Mouse (Mus musculus): ENCODE results near the gene Sapcd2. TPM values are rescaled to one million over a fixed set of nuclear protein-coding genes. Genes with fewer than 3 reads are reported as not detected.
"Not testable (repeated sequence)": the region's sequence is repeated elsewhere in the genome, so short reads cannot be mapped to it uniquely, and the experiment has no call there.

The Sapcd2 gene
- polyA plus RNA-seq, 1 experiment from 2014 or later = 34.6 TPM

DNA sequence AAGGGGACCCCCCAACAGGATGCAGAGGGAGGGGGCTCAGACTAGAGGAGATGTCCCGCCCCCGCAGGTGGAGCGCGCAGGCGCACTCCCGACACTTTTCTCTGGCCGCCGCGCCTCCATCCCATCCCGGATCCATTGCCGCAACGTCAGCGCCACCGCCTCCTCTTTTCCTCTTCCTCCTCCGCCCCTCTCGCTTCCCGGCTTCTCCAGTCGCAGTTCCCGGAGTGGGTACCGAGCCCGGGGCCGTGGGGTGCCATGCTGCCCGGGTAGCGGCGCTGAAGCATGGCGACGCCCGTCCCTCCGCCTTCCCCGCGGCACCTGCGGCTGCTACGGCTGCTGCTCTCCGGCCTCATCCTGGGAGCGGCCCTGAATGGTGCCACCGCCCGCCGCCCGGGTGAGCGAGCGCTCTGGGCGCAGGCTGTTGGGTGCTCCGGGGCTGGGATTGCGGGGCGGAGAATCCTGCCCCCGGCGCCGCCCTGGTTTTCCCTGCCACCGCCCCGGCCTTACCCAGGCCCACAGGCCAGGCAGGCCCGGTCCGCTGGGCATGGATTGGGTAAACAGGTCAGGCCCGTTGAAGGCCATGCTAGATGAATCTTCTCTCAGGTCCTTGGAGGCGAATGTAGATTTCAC lies 31.0 kb downstream of the Sapcd2 start:
- Histone ChIP-seq H3K27me3 (replicated peaks) (peaks cover 100% of the 10 kb centered on the region), H3K9ac (no peak overlapping the region), H3K4me2 (peak overlapping the region; percentile 53), H3K4me1 (peaks cover 15% of the 10 kb centered on the region), H3K36me3 (no peaks in the 10 kb centered on the region), H3K27ac (no peak overlapping the region), H3K9me3 (replicated peaks) (no peaks in the 10 kb centered on the region), H3K4me3 (peak overlapping the region; percentile 44)
- WGBS (ENCODE audit: insufficient replicate concordance) = 5% methylated on average over 49 of the region's 54 CpGs
- no peak for ATAC-seq

GRCm38 (mm10) chr2:25403994-25404393 lies 31.9 kb downstream of the Sapcd2 start:
- no peak for ATAC-seq
- Histone ChIP-seq H3K36me3 (no peaks in the 10 kb centered on the region), H3K4me2 (no peak overlapping the region), H3K9me3 (replicated peaks) (no peaks in the 10 kb centered on the region), H3K4me1 (peaks cover 15% of the 10 kb centered on the region), H3K9ac (no peak overlapping the region), H3K4me3 (no peak overlapping the region), H3K27me3 (replicated peaks) (peaks cover 98% of the 10 kb centered on the region), H3K27ac (no peak overlapping the region)
- WGBS (ENCODE audit: insufficient replicate concordance) = 67% methylated on average over 4 of the region's 4 CpGs

GRCm38 (mm10) chr2:25408908-25409307 lies 36.8 kb downstream of the Sapcd2 start:
- H3K27me3 ChIP-seq (replicated peaks) = peaks cover 58% of the 10 kb centered on the region
- H3K4me3 ChIP-seq = no peak overlapping the region
- H3K4me1 ChIP-seq = no peaks in the 10 kb centered on the region
- ATAC-seq = no peak
- no peaks in the 10 kb centered on the region for H3K36me3 ChIP-seq
- no peaks in the 10 kb centered on the region for H3K9me3 ChIP-seq (replicated peaks)
- no peak overlapping the region for H3K4me2 ChIP-seq
- no peak overlapping the region for H3K27ac ChIP-seq
- WGBS (ENCODE audit: insufficient replicate concordance) = 74% methylated on average over 10 of the region's 10 CpGs
- H3K9ac ChIP-seq = no peak overlapping the region

GRCm38 (mm10) chr2:25413436-25413835 lies 41.3 kb downstream of the Sapcd2 start:
- H3K27me3 ChIP-seq (replicated peaks) = peaks cover 32% of the 10 kb centered on the region
- H3K4me2 ChIP-seq; H3K36me3 ChIP-seq; ATAC-seq; H3K9ac ChIP-seq; H3K4me1 ChIP-seq; H3K27ac ChIP-seq; H3K9me3 ChIP-seq (replicated peaks); H3K4me3 ChIP-seq: not testable (repeated sequence)

GRCm38 (mm10) chr2:25417426-25417825 lies 45.3 kb downstream of the Sapcd2 start:
- WGBS (ENCODE audit: insufficient replicate concordance) = 32% methylated on average over 3 of the region's 3 CpGs
- no peaks in the 10 kb centered on the region for H3K36me3 ChIP-seq
- ATAC-seq = no peak

GRCm38 (mm10) chr2:25421896-25422295 lies 49.8 kb downstream of the Sapcd2 start:
- H3K4me1 ChIP-seq = peaks cover 19% of the 10 kb centered on the region
- 17% methylated on average over 3 of the region's 3 CpGs for WGBS (ENCODE audit: insufficient replicate concordance)
- peaks cover 50% of the 10 kb centered on the region for H3K27me3 ChIP-seq (replicated peaks)
- H3K9ac ChIP-seq = no peak overlapping the region
- H3K9me3 ChIP-seq (replicated peaks) = no peaks in the 10 kb centered on the region
- no peak; the same call in 1 of the 2 replicates for ATAC-seq
- no peak overlapping the region for H3K27ac ChIP-seq
- H3K4me3 ChIP-seq = no peak overlapping the region
- no peak overlapping the region for H3K4me2 ChIP-seq
- no peaks in the 10 kb centered on the region for H3K36me3 ChIP-seq

More at GRCm38 (mm10) chr2:25417426-25417825, 45.3 kb downstream of the Sapcd2 start:
- Histone ChIP-seq H3K9ac (no peak overlapping the region), H3K4me1 (0 out of 2 replicates have a peak, but pooled peaks cover 2% of the 10 kb centered on the region), H3K4me3 (no peak overlapping the region), H3K27ac (no peak overlapping the region), H3K27me3 (replicated peaks) (peaks cover 23% of the 10 kb centered on the region), H3K4me2 (no peak overlapping the region), H3K9me3 (replicated peaks) (no peaks in the 10 kb centered on the region)

- Histone ChIP-seq H3K4me3 (no peak within 1 kb of the TSS), H3K27ac (no peak within 1 kb of the TSS), H3K4me1 (peaks cover 20% of the 10 kb centered on the region), H3K9ac (no peak within 1 kb of the TSS), H3K9me3 (replicated peaks) (no peaks in the 10 kb centered on the region), H3K4me2 (no peak within 1 kb of the TSS), H3K36me3 (no peaks in the 10 kb centered on the region), H3K27me3 (replicated peaks) (peaks cover 50% of the 10 kb centered on the region)
- 39% methylated on average over 17 of the region's 17 CpGs for WGBS (ENCODE audit: insufficient replicate concordance)
- no peak for ATAC-seq
Observed at GRCm38 (mm10) chr2:25422587-25423410, 50.7 kb downstream of the Sapcd2 start, which contains the start of gene Fut7. Gene Fut7 (plus strand): TSS chr2:25423267.

DNA sequence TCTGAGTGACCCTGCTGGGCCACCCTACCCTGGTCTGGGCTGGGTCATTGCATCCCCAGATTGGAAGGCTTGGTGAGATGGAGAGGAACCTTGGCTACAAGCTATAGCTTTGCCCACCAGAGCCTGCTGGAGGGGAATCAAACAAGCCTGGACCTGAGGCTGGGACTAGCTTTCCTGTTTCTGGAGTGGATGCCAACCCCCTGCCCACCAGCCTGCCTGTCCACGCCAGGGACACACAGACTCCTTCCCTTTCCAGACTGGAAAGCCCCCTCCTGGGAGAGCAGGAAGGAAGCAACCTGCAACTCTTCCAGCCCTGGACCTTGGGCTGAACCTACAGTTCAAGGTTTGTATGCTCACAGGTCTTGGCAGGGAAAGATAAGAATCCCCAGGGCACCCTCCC lies 51.5 kb downstream of the Sapcd2 start:
- no peak for ATAC-seq
- H3K4me2 ChIP-seq = no peak overlapping the region
- H3K27ac ChIP-seq = no peak overlapping the region
- no peak overlapping the region for H3K4me3 ChIP-seq
- H3K9me3 ChIP-seq (replicated peaks) = no peaks in the 10 kb centered on the region
- peaks cover 46% of the 10 kb centered on the region for H3K27me3 ChIP-seq (replicated peaks)
- no peak overlapping the region for H3K9ac ChIP-seq
- no peaks in the 10 kb centered on the region for H3K36me3 ChIP-seq
- 45% methylated on average over 1 of the region's 1 CpGs for WGBS (ENCODE audit: insufficient replicate concordance)
- H3K4me1 ChIP-seq = peaks cover 27% of the 10 kb centered on the region

DNA sequence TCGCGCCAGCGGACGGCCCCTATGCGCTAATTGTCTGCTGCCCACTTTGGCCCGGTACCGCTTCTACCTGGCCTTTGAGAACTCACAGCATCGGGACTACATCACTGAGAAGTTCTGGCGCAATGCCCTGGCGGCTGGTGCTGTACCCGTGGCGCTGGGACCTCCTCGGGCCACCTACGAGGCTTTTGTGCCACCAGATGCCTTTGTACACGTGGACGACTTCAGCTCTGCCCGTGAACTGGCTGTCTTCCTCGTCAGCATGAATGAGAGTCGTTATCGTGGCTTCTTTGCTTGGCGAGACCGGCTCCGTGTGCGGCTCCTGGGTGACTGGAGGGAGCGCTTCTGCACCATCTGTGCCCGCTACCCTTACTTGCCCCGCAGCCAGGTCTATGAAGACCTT lies 53.4 kb downstream of the Sapcd2 start:
- no peaks in the 10 kb centered on the region for H3K36me3 ChIP-seq
- no peak overlapping the region for H3K9ac ChIP-seq
- no peak for ATAC-seq
- peaks cover 61% of the 10 kb centered on the region for H3K27me3 ChIP-seq (replicated peaks)
- no peaks in the 10 kb centered on the region for H3K9me3 ChIP-seq (replicated peaks)
- no peak overlapping the region for H3K4me3 ChIP-seq
- no peak overlapping the region for H3K27ac ChIP-seq
- no peak overlapping the region for H3K4me2 ChIP-seq
- peaks cover 38% of the 10 kb centered on the region for H3K4me1 ChIP-seq
- 57% methylated on average over 27 of the region's 27 CpGs for WGBS (ENCODE audit: insufficient replicate concordance)

- H3K9me3 ChIP-seq (replicated peaks) = no peaks in the 10 kb centered on the region
- ATAC-seq = no peak
- peaks cover 65% of the 10 kb centered on the region for H3K27me3 ChIP-seq (replicated peaks)
- no peak overlapping the region for H3K4me3 ChIP-seq
- no peak overlapping the region for H3K27ac ChIP-seq
- no peak overlapping the region for H3K4me2 ChIP-seq
- H3K9ac ChIP-seq = no peak overlapping the region
- H3K36me3 ChIP-seq = no peaks in the 10 kb centered on the region
- 9% methylated on average over 5 of the region's 5 CpGs for WGBS (ENCODE audit: insufficient replicate concordance)
- peaks cover 44% of the 10 kb centered on the region for H3K4me1 ChIP-seq
Observed at GRCm38 (mm10) chr2:25426721-25427191, 54.6 kb downstream of the Sapcd2 start.

GRCm38 (mm10) chr2:25427256-25427655 lies 55.1 kb downstream of the Sapcd2 start:
- H3K9ac ChIP-seq = no peak overlapping the region
- H3K36me3 ChIP-seq = no peaks in the 10 kb centered on the region
- no peaks in the 10 kb centered on the region for H3K9me3 ChIP-seq (replicated peaks)
- peaks cover 49% of the 10 kb centered on the region for H3K4me1 ChIP-seq
- ATAC-seq = no peak
- H3K4me3 ChIP-seq = no peak overlapping the region
- H3K27me3 ChIP-seq (replicated peaks) = peaks cover 65% of the 10 kb centered on the region
- no peak overlapping the region for H3K4me2 ChIP-seq
- 75% methylated on average over 5 of the region's 5 CpGs for WGBS (ENCODE audit: insufficient replicate concordance)
- no peak overlapping the region for H3K27ac ChIP-seq

Measured in liver, embryonic 12.5 days (tissue).